Mouse (Mus musculus): Measurements from ENCODE around the gene Trmt1. TPM values are rescaled to one million over a fixed set of nuclear protein-coding genes. Genes with fewer than 3 reads are reported as not detected.
"Not testable (repeated sequence)": the region's sequence is repeated elsewhere in the genome, so short reads cannot be mapped to it uniquely, and the experiment has no call there.

The Trmt1 gene
- polyA plus RNA-seq, 1 experiment from 2014 or later = 62.0 TPM

- 0% methylated on average over 24 of the region's 24 CpGs for WGBS (ENCODE audit: insufficient replicate concordance)
- ATAC-seq = peak; percentile 61
Measured at GRCm38 (mm10) chr8:84661458-84661871, 24.6 kb upstream of the Trmt1 start.

GRCm38 (mm10) chr8:84661961-84662571, 24.0 kb upstream of the Trmt1 start:
- H3K27me3 ChIP-seq (replicated peaks) = no peaks in the 10 kb centered on the region
- peak overlapping the region; percentile 92 for H3K9ac ChIP-seq
- H3K4me2 ChIP-seq = peak overlapping the region; percentile 98
- H3K9me3 ChIP-seq (replicated peaks) = no peaks in the 10 kb centered on the region
- peak overlapping the region; percentile 75 for H3K4me3 ChIP-seq
- H3K27ac ChIP-seq = peak overlapping the region; percentile 98
- peaks cover 78% of the 10 kb centered on the region for H3K4me1 ChIP-seq
- ATAC-seq = 0 out of 2 replicates have a peak, but pooled peaks have one; percentile 1
- 1% methylated on average over 60 of the region's 61 CpGs for WGBS (ENCODE audit: insufficient replicate concordance)
- no peaks in the 10 kb centered on the region for H3K36me3 ChIP-seq

More at GRCm38 (mm10) chr8:84661458-84661871, 24.6 kb upstream of the Trmt1 start:
- Histone ChIP-seq H3K27me3 (replicated peaks) (no peaks in the 10 kb centered on the region), H3K4me1 (peaks cover 78% of the 10 kb centered on the region), H3K9me3 (replicated peaks) (no peaks in the 10 kb centered on the region), H3K36me3 (no peaks in the 10 kb centered on the region), H3K4me3 (peak overlapping the region; percentile 75), H3K27ac (peak overlapping the region; percentile 98), H3K9ac (peak overlapping the region; percentile 92), H3K4me2 (peak overlapping the region; percentile 98)

- peaks cover 77% of the 10 kb centered on the region for H3K4me1 ChIP-seq
- peak within 1 kb of the TSS; percentile 98 for H3K4me2 ChIP-seq
- peak; percentile 71 for ATAC-seq
- whole genome bisulfite sequencing (ENCODE audit: insufficient replicate concordance) = under 1% methylated on average over 27 of the region's 27 CpGs
- peak within 1 kb of the TSS; percentile 98 for H3K27ac ChIP-seq
- H3K9me3 ChIP-seq (replicated peaks) = no peaks in the 10 kb centered on the region
- peaks cover under 1% of the 10 kb centered on the region; the same call in 1 of the 2 replicates for H3K36me3 ChIP-seq
- H3K9ac ChIP-seq = peak within 1 kb of the TSS; percentile 92
- H3K4me3 ChIP-seq = peak within 1 kb of the TSS; percentile 75
- no peaks in the 10 kb centered on the region for H3K27me3 ChIP-seq (replicated peaks)
Measured at GRCm38 (mm10) chr8:84662581-84663065, 23.5 kb upstream of the Trmt1 start, which contains the start of gene Ier2. Gene Ier2, minus strand, starts transcription at chr8:84662852.

GRCm38 (mm10) chr8:84663483-84664327, 22.4 kb upstream of the Trmt1 start:
- Histone ChIP-seq H3K36me3 (peaks cover 4% of the 10 kb centered on the region; the same call in 1 of the 2 replicates), H3K9ac (peak overlapping the region; percentile 92), H3K4me2 (peak overlapping the region; percentile 98), H3K9me3 (replicated peaks) (no peaks in the 10 kb centered on the region), H3K27ac (peak overlapping the region; percentile 98), H3K4me1 (peaks cover 75% of the 10 kb centered on the region), H3K27me3 (replicated peaks) (no peaks in the 10 kb centered on the region), H3K4me3 (peak overlapping the region; percentile 75)
- peak; percentile 80 for ATAC-seq
- 3% methylated on average over 43 of the region's 43 CpGs for WGBS (ENCODE audit: insufficient replicate concordance)

GRCm38 (mm10) chr8:84664566-84665384, 21.3 kb upstream of the Trmt1 start:
- no peaks in the 10 kb centered on the region for H3K27me3 ChIP-seq (replicated peaks)
- peak overlapping the region; percentile 98 for H3K4me2 ChIP-seq
- peaks cover 72% of the 10 kb centered on the region for H3K4me1 ChIP-seq
- peak overlapping the region; percentile 98 for H3K27ac ChIP-seq
- under 1% methylated on average over 29 of the region's 29 CpGs for WGBS (ENCODE audit: insufficient replicate concordance)
- peaks cover 4% of the 10 kb centered on the region; the same call in 1 of the 2 replicates for H3K36me3 ChIP-seq
- peak overlapping the region; percentile 75 for H3K4me3 ChIP-seq
- ATAC-seq = peak; percentile 49
- H3K9ac ChIP-seq = peak overlapping the region; percentile 92
- no peaks in the 10 kb centered on the region for H3K9me3 ChIP-seq (replicated peaks)

- Histone ChIP-seq H3K9me3 (replicated peaks) (no peaks in the 10 kb centered on the region), H3K4me1 (peaks cover 70% of the 10 kb centered on the region)
- WGBS (ENCODE audit: insufficient replicate concordance) = 2% methylated on average over 14 of the region's 14 CpGs
Measured at GRCm38 (mm10) chr8:84665385-84665893, 20.7 kb upstream of the Trmt1 start.

GRCm38 (mm10) chr8:84668081-84668480, 18.0 kb upstream of the Trmt1 start:
- no peak for ATAC-seq

More at GRCm38 (mm10) chr8:84665385-84665893, 20.7 kb upstream of the Trmt1 start:
- peak; percentile 6 for ATAC-seq
- H3K9ac ChIP-seq = peak overlapping the region; percentile 92
- H3K36me3 ChIP-seq = peaks cover 9% of the 10 kb centered on the region; the same call in 1 of the 2 replicates
- peak overlapping the region; percentile 98 for H3K4me2 ChIP-seq
- peak overlapping the region; percentile 98 for H3K27ac ChIP-seq
- H3K27me3 ChIP-seq (replicated peaks) = no peaks in the 10 kb centered on the region
- peak overlapping the region; percentile 75 for H3K4me3 ChIP-seq

GRCm38 (mm10) chr8:84668731-84669485, 17.2 kb upstream of the Trmt1 start:
- H3K9ac ChIP-seq = no peak overlapping the region
- WGBS (ENCODE audit: insufficient replicate concordance) = 52% methylated on average over 6 of the region's 6 CpGs

More at GRCm38 (mm10) chr8:84668081-84668480, 18.0 kb upstream of the Trmt1 start:
- H3K9me3 ChIP-seq (replicated peaks) = no peaks in the 10 kb centered on the region
- H3K27ac ChIP-seq = no peak overlapping the region
- no peak overlapping the region for H3K9ac ChIP-seq
- H3K4me1 ChIP-seq = peaks cover 58% of the 10 kb centered on the region
- no peaks in the 10 kb centered on the region for H3K27me3 ChIP-seq (replicated peaks)
- H3K36me3 ChIP-seq = peaks cover 36% of the 10 kb centered on the region
- 53% methylated on average over 1 of the region's 1 CpGs for WGBS (ENCODE audit: insufficient replicate concordance)
- no peak overlapping the region for H3K4me3 ChIP-seq
- H3K4me2 ChIP-seq = no peak overlapping the region

GRCm38 (mm10) chr8:84670295-84671006, 15.7 kb upstream of the Trmt1 start:
- not testable (repeated sequence) for H3K4me2 ChIP-seq; H3K9ac ChIP-seq; H3K27me3 ChIP-seq (replicated peaks); H3K9me3 ChIP-seq (replicated peaks); H3K4me3 ChIP-seq
- H3K36me3 ChIP-seq = peaks cover 59% of the 10 kb centered on the region
- peaks cover 48% of the 10 kb centered on the region for H3K4me1 ChIP-seq
- WGBS (ENCODE audit: insufficient replicate concordance) = 68% methylated on average over 5 of the region's 5 CpGs
- 0 out of 2 replicates have a peak overlapping the region, but pooled peaks have one; percentile 62 for H3K27ac ChIP-seq
- peak; percentile 42 for ATAC-seq

More at GRCm38 (mm10) chr8:84668731-84669485, 17.2 kb upstream of the Trmt1 start:
- Histone ChIP-seq H3K27ac (no peak overlapping the region), H3K27me3 (replicated peaks) (no peaks in the 10 kb centered on the region), H3K4me2 (no peak overlapping the region), H3K4me1 (peaks cover 51% of the 10 kb centered on the region), H3K9me3 (replicated peaks) (no peaks in the 10 kb centered on the region), H3K36me3 (peaks cover 44% of the 10 kb centered on the region), H3K4me3 (no peak overlapping the region)
- ATAC-seq = no peak

GRCm38 (mm10) chr8:84677305-84677704, 8.8 kb upstream of the Trmt1 start:
- peak; percentile 52 for ATAC-seq
- 88% methylated on average over 5 of the region's 5 CpGs for WGBS (ENCODE audit: insufficient replicate concordance)
- no peak overlapping the region for H3K27ac ChIP-seq
- H3K9ac ChIP-seq = no peak overlapping the region
- no peak overlapping the region for H3K4me3 ChIP-seq
- H3K4me1 ChIP-seq = peaks cover 25% of the 10 kb centered on the region
- H3K36me3 ChIP-seq = peaks cover 78% of the 10 kb centered on the region
- H3K9me3 ChIP-seq (replicated peaks) = no peaks in the 10 kb centered on the region
- H3K27me3 ChIP-seq (replicated peaks) = no peaks in the 10 kb centered on the region
- H3K4me2 ChIP-seq = no peak overlapping the region

Data from liver, embryonic 12.5 days (tissue).